Mouse (Mus musculus) embryonic facial prominence, embryonic 13.5 days (tissue): ENCODE measurements around the gene Ttll3. TPM values are rescaled to one million over a fixed set of nuclear protein-coding genes. Genes with fewer than 3 reads are reported as not detected.
A peak's percentile ranks its signal among the peaks of the same experiment; 100 is the strongest.

Experiments used
- ATAC-seq: fragments of 200-750 bp; cut with Nextera tagmentation; 2 replicates; pipeline ENCODE4 v1.8.0; 2017; ENCODE audit warnings: low read depth; ENCODE audit not compliant: insufficient number of reproducible peaks, insufficient read depth, low FRiP score, low TSS enrichment
- H3K27ac ChIP-seq: fragments of 300-500 bp; sonication (generic); 2 replicates; pipeline ENCODE4 v1.5.1; 2015; ENCODE audit warnings: moderate library complexity, mild to moderate bottlenecking, inconsistent platforms
- H3K27me3 ChIP-seq: fragments of 300-500 bp; sonication (generic); 2 replicates; pipeline ENCODE4 v1.6.1; 2015; ENCODE audit warnings: mild to moderate bottlenecking, inconsistent platforms
- H3K36me3 ChIP-seq: fragments of 300-500 bp; sonication (generic); 2 replicates; pipeline ENCODE4 v1.6.1; 2015; ENCODE audit warnings: mild to moderate bottlenecking, inconsistent platforms
- H3K4me1 ChIP-seq: fragments of 300-500 bp; sonication (generic); 2 replicates; pipeline ENCODE4 v1.6.1; 2015; ENCODE audit warnings: inconsistent platforms
- H3K4me2 ChIP-seq: fragments of 300-500 bp; sonication (generic); 2 replicates; pipeline ENCODE4 v1.6.1; 2015; ENCODE audit warnings: moderate library complexity, mild to moderate bottlenecking, inconsistent platforms
- H3K4me3 ChIP-seq: fragments of 300-500 bp; sonication (generic); 2 replicates; pipeline ENCODE4 v1.5.1; 2015; ENCODE audit warnings: mild to moderate bottlenecking, inconsistent platforms
- H3K9ac ChIP-seq: fragments of 300-500 bp; sonication (generic); 2 replicates; pipeline ENCODE4 v1.6.1; 2015; ENCODE audit warnings: mild to moderate bottlenecking, inconsistent platforms
- H3K9me3 ChIP-seq: fragments of 300-500 bp; sonication (generic); 2 replicates; pipeline ENCODE4 v1.6.1; 2016; ENCODE audit warnings: inconsistent platforms
- WGBS: fragments of 180-500 bp; shearing (Covaris S2); methylation state at CpG from one replicate; pipeline ENCODE4 v1.1.7; 2015; ENCODE audit warnings: mixed read lengths; 5-methylcytosine and 5-hydroxymethylcytosine counted together
- polyA plus RNA-seq: library from polyadenylated mRNA; unstranded; fragments of >200 nt; fragmentation: Nextera tagmentation; extraction: Ambion mirVana; gene quantifications from 2 replicates; pipeline ENCODE4 v1.2.1, GENCODE M21; 2015

The Ttll3 gene
- 4.3 and 5.3 TPM in 2 replicates for polyA plus RNA-seq

GRCm38 (mm10) chr6:113388960-113389359, at the start of gene Ttll3:
Gene Ttll3 (plus strand): TSS chr6:113389260.
- 64% methylated on average over 8 of the region's 8 CpGs for WGBS
- no peak within 1 kb of the TSS for H3K9ac ChIP-seq

GRCm38 (mm10) chr6:113341574-113341973, 47.5 kb upstream of the Ttll3 start:
- 0 out of 2 replicates have a peak overlapping the region, but pooled peaks have one; percentile 32 for H3K9ac ChIP-seq
- no peak overlapping the region for H3K27ac ChIP-seq
- no peak for ATAC-seq
- peaks cover 24% of the 10 kb centered on the region for H3K4me1 ChIP-seq
- H3K4me2 ChIP-seq = no peak overlapping the region
- H3K9me3 ChIP-seq = no peaks in the 10 kb centered on the region
- H3K36me3 ChIP-seq = peaks cover 38% of the 10 kb centered on the region
- H3K4me3 ChIP-seq = no peak overlapping the region
- 87% methylated on average over 6 of the region's 6 CpGs for WGBS
- no peaks in the 10 kb centered on the region for H3K27me3 ChIP-seq

More at GRCm38 (mm10) chr6:113388960-113389359, at the start of gene Ttll3:
- no peak for ATAC-seq
- Histone ChIP-seq H3K36me3 (peaks cover 62% of the 10 kb centered on the region), H3K4me1 (peaks cover 21% of the 10 kb centered on the region), H3K27me3 (0 out of 2 replicates have a peak, but pooled peaks cover 3% of the 10 kb centered on the region), H3K4me2 (no peak within 1 kb of the TSS), H3K27ac (peak within 1 kb of the TSS; percentile 16; the same call in 1 of the 2 replicates), H3K9me3 (no peaks in the 10 kb centered on the region), H3K4me3 (no peak within 1 kb of the TSS)

GRCm38 (mm10) chr6:113342297-113342696, 46.8 kb upstream of the Ttll3 start:
- Histone ChIP-seq H3K4me2 (peak overlapping the region; percentile 77), H3K4me3 (peak overlapping the region; percentile 74), H3K9ac (peak overlapping the region; percentile 92; the same call in 1 of the 2 replicates), H3K4me1 (peaks cover 24% of the 10 kb centered on the region), H3K27me3 (no peaks in the 10 kb centered on the region), H3K27ac (no peak overlapping the region), H3K9me3 (no peaks in the 10 kb centered on the region), H3K36me3 (peaks cover 33% of the 10 kb centered on the region)
- no peak for ATAC-seq
- 39% methylated on average over 4 of the region's 7 CpGs for WGBS

- H3K9me3 ChIP-seq = no peaks in the 10 kb centered on the region
- H3K36me3 ChIP-seq = peaks cover 22% of the 10 kb centered on the region
- H3K4me3 ChIP-seq = peak within 1 kb of the TSS; percentile 74
- ATAC-seq = peak; percentile 65
- H3K4me2 ChIP-seq = peak within 1 kb of the TSS; percentile 77
- 15% methylated on average over 32 of the region's 32 CpGs for WGBS
- H3K27ac ChIP-seq = peak within 1 kb of the TSS; percentile 5; the same call in 1 of the 2 replicates
- H3K9ac ChIP-seq = peak within 1 kb of the TSS; percentile 92
- H3K27me3 ChIP-seq = no peaks in the 10 kb centered on the region
- H3K4me1 ChIP-seq = peaks cover 24% of the 10 kb centered on the region
Observed at GRCm38 (mm10) chr6:113343177-113344092, 45.6 kb upstream of the Ttll3 start, which contains the start of gene Camk1. Gene Camk1 (minus strand): TSS chr6:113343984.

- Histone ChIP-seq H3K9me3 (no peaks in the 10 kb centered on the region), H3K4me1 (peaks cover 24% of the 10 kb centered on the region), H3K27ac (no peak overlapping the region), H3K27me3 (no peaks in the 10 kb centered on the region), H3K4me2 (peak overlapping the region; percentile 77), H3K4me3 (peak overlapping the region; percentile 74), H3K36me3 (peaks cover 14% of the 10 kb centered on the region), H3K9ac (peak overlapping the region; percentile 92; the same call in 1 of the 2 replicates)
- WGBS = 52% methylated on average over 2 of the region's 2 CpGs
- no peak for ATAC-seq
Observed at GRCm38 (mm10) chr6:113344321-113344720, 44.7 kb upstream of the Ttll3 start.

- H3K36me3 ChIP-seq = no peaks in the 10 kb centered on the region
- H3K27me3 ChIP-seq = no peaks in the 10 kb centered on the region
- H3K9ac ChIP-seq = no peak overlapping the region
- no peaks in the 10 kb centered on the region for H3K9me3 ChIP-seq
- H3K4me1 ChIP-seq = peaks cover 21% of the 10 kb centered on the region
- no peak overlapping the region for H3K4me3 ChIP-seq
- 75% methylated on average over 4 of the region's 4 CpGs for WGBS
- H3K27ac ChIP-seq = no peak overlapping the region
- H3K4me2 ChIP-seq = no peak overlapping the region
- ATAC-seq = no peak
Observed at GRCm38 (mm10) chr6:113346897-113347296, 42.2 kb upstream of the Ttll3 start.

- Histone ChIP-seq H3K9ac (no peak overlapping the region), H3K4me2 (no peak overlapping the region), H3K36me3 (no peaks in the 10 kb centered on the region), H3K4me1 (no peaks in the 10 kb centered on the region), H3K9me3 (no peaks in the 10 kb centered on the region), H3K4me3 (no peak overlapping the region), H3K27ac (no peak overlapping the region), H3K27me3 (no peaks in the 10 kb centered on the region)
- ATAC-seq = no peak
Observed at GRCm38 (mm10) chr6:113350538-113350937, 38.5 kb upstream of the Ttll3 start.

- Histone ChIP-seq H3K9me3 (no peaks in the 10 kb centered on the region), H3K4me2 (no peak overlapping the region), H3K4me3 (no peak overlapping the region), H3K36me3 (no peaks in the 10 kb centered on the region), H3K27me3 (no peaks in the 10 kb centered on the region), H3K4me1 (no peaks in the 10 kb centered on the region), H3K27ac (no peak overlapping the region), H3K9ac (no peak overlapping the region)
- no peak for ATAC-seq
- WGBS = 82% methylated on average over 1 of the region's 1 CpGs
Observed at GRCm38 (mm10) chr6:113351161-113351560, 37.9 kb upstream of the Ttll3 start.

GRCm38 (mm10) chr6:113351653-113352052, 37.4 kb upstream of the Ttll3 start:
- Histone ChIP-seq H3K4me3 (no peak overlapping the region), H3K9ac (no peak overlapping the region), H3K36me3 (no peaks in the 10 kb centered on the region), H3K9me3 (no peaks in the 10 kb centered on the region), H3K4me2 (no peak overlapping the region), H3K27ac (no peak overlapping the region), H3K27me3 (no peaks in the 10 kb centered on the region), H3K4me1 (no peaks in the 10 kb centered on the region)
- WGBS = 58% methylated on average over 10 of the region's 10 CpGs
- no peak for ATAC-seq

- H3K4me2 ChIP-seq = no peak overlapping the region
- no peak overlapping the region for H3K4me3 ChIP-seq
- H3K27ac ChIP-seq = no peak overlapping the region
- H3K36me3 ChIP-seq = no peaks in the 10 kb centered on the region
- WGBS = 60% methylated on average over 3 of the region's 3 CpGs
- H3K9me3 ChIP-seq = no peaks in the 10 kb centered on the region
- no peak for ATAC-seq
- no peaks in the 10 kb centered on the region for H3K27me3 ChIP-seq
- no peak overlapping the region for H3K9ac ChIP-seq
- H3K4me1 ChIP-seq = no peaks in the 10 kb centered on the region
Observed at GRCm38 (mm10) chr6:113352820-113353219, 36.2 kb upstream of the Ttll3 start.

GRCm38 (mm10) chr6:113353696-113354095, 35.4 kb upstream of the Ttll3 start:
- H3K4me1 ChIP-seq = no peaks in the 10 kb centered on the region
- H3K4me2 ChIP-seq = no peak overlapping the region
- no peak for ATAC-seq
- no peaks in the 10 kb centered on the region for H3K27me3 ChIP-seq
- H3K9ac ChIP-seq = no peak overlapping the region
- H3K36me3 ChIP-seq = no peaks in the 10 kb centered on the region
- 72% methylated on average over 3 of the region's 3 CpGs for WGBS
- no peaks in the 10 kb centered on the region for H3K9me3 ChIP-seq
- H3K27ac ChIP-seq = no peak overlapping the region
- no peak overlapping the region for H3K4me3 ChIP-seq

- 70% methylated on average over 4 of the region's 4 CpGs for WGBS
- Histone ChIP-seq H3K4me3 (no peak overlapping the region), H3K4me2 (no peak overlapping the region), H3K9me3 (no peaks in the 10 kb centered on the region), H3K36me3 (peaks cover under 1% of the 10 kb centered on the region; the same call in 1 of the 2 replicates), H3K27me3 (no peaks in the 10 kb centered on the region), H3K27ac (no peak overlapping the region), H3K4me1 (no peaks in the 10 kb centered on the region), H3K9ac (no peak overlapping the region)
- ATAC-seq = no peak
Observed at GRCm38 (mm10) chr6:113361476-113361875, 27.6 kb upstream of the Ttll3 start.
